Mouse (Mus musculus) c-Kit-positive CD71-positive TER-119-positive erythroid progenitor cells, embryonic 14.5 days (primary cell): Measurements from ENCODE around the gene Padi1.

Experiments
- DNase-seq: peaks from one replicate; pipeline ENCODE4 v3.0.0-alpha.2; 2013; ENCODE audit warnings: low spot score

The Padi1 gene

GRCm38 (mm10) chr4:140782821-140783220, 62.8 kb downstream of the Padi1 start:
- DNase-seq, result no peak

GRCm38 (mm10) chr4:140780507-140780906, 65.1 kb downstream of the Padi1 start:
- DNase-seq, result no peak

GRCm38 (mm10) chr4:140779803-140780397, 65.7 kb downstream of the Padi1 start:
- DNase-seq, result no peak

- DNase-seq, result no peak
These were observed 69.0 kb downstream of the Padi1 start for GRCm38 (mm10) chr4:140776623-140777022.

GRCm38 (mm10) chr4:140775876-140776275, 69.7 kb downstream of the Padi1 start:
- no peak for DNase-seq

- no peak for DNase-seq
These were observed 70.7 kb downstream of the Padi1 start for GRCm38 (mm10) chr4:140774893-140775292.

- no peak for DNase-seq
These were observed 71.4 kb downstream of the Padi1 start, which contains the start of gene Padi4 for GRCm38 (mm10) chr4:140774025-140774800. TSS of gene Padi4 (minus strand) at chr4:140774236.

GRCm38 (mm10) chr4:140771091-140771490, 74.5 kb downstream of the Padi1 start:
- DNase-seq, result no peak

GRCm38 (mm10) chr4:140770433-140770832, 75.1 kb downstream of the Padi1 start:
- no peak for DNase-seq

GRCm38 (mm10) chr4:140768973-140769372, 76.6 kb downstream of the Padi1 start:
- DNase-seq, result no peak

GRCm38 (mm10) chr4:140765936-140766335, 79.6 kb downstream of the Padi1 start:
- DNase-seq, result no peak

GRCm38 (mm10) chr4:140763158-140763557, 82.4 kb downstream of the Padi1 start:
- DNase-seq, result peak; percentile 53
